14 mouse cellular contexts compared by ENCODE assay signal in genomic region chr4:103324688-103325451, GRCm38 (mm10). TPM values are rescaled to one million over a fixed set of nuclear protein-coding genes. Genes with fewer than 3 reads are reported as not detected.
DNase-seq lines count a peak whose midpoint lies in the region; ATAC-seq and TF ChIP-seq lines count a peak whose summit lies in the region.
"Had no signal": no experiment of that assay in that cellular context is flagged by ENCODE, and none has a peak within 500 bp of the region (broad histone marks: within the 10 kb centered on the region; RNA-seq: fewer than 3 reads in every experiment).

No protein-coding gene starts in this region.

- peak; percentile 92 for ATAC-seq in forebrain, embryonic 13.5 days
- peak; percentile 72 for ATAC-seq in lung, postnatal 0 days
- ATAC-seq in neural tube, embryonic 13.5 days (ENCODE audit: low read depth): peak; percentile 63; the same call in 1 of the 2 replicates
- no peak for ATAC-seq in inflammation-experienced regulatory T-cells, adult 6 months

- peaks cover 14% of the 10 kb centered on the region for H3K4me1 ChIP-seq in forebrain, embryonic 13.5 days
- H3K4me1 ChIP-seq in lung, postnatal 0 days (ENCODE audit: insufficient read depth, low read depth, low read length): no peaks in the 10 kb centered on the region
- peaks cover 5% of the 10 kb centered on the region for H3K4me1 ChIP-seq in neural tube, embryonic 13.5 days (replicated peaks)

- peak overlapping the region; percentile 9; the same call in 1 of the 2 replicates for H3K4me3 ChIP-seq in layer of hippocampus, adult 2 months
- peak overlapping the region; percentile 18; the same call in 1 of the 2 replicates for H3K4me3 ChIP-seq in forebrain, embryonic 13.5 days
- no peak overlapping the region for H3K4me3 ChIP-seq in lung, postnatal 0 days (ENCODE audit: low read depth, low read length)
- H3K4me3 ChIP-seq in neural tube, embryonic 13.5 days: no peak overlapping the region
- H3K4me3 ChIP-seq: myocyte had no signal

- TF ChIP-seq EP300 in lung, postnatal 0 days (IDR thresholded peaks at IDR 0.05): no peak

- no peaks in the 10 kb centered on the region for H3K36me3 ChIP-seq in forebrain, embryonic 13.5 days (ENCODE audit: poor library complexity, severe bottlenecking)
- H3K36me3 ChIP-seq in lung, postnatal 0 days (ENCODE audit: insufficient read depth, low read length): 0 out of 2 replicates have a peak, but pooled peaks cover 4% of the 10 kb centered on the region
- H3K36me3 ChIP-seq in neural tube, embryonic 13.5 days: 0 out of 2 replicates have a peak, but pooled peaks cover 3% of the 10 kb centered on the region

- H3K9ac ChIP-seq in forebrain, embryonic 13.5 days: peak overlapping the region; percentile 34; the same call in 1 of the 2 replicates
- no peak overlapping the region for H3K9ac ChIP-seq in lung, postnatal 0 days (replicated peaks; ENCODE audit: low read depth)
- H3K9ac ChIP-seq in neural tube, embryonic 13.5 days: peak overlapping the region; percentile 41; the same call in 1 of the 2 replicates

- H3K27me3 ChIP-seq in forebrain, embryonic 13.5 days: peaks cover 14% of the 10 kb centered on the region
- H3K27me3 ChIP-seq in lung, postnatal 0 days (replicated peaks; ENCODE audit: insufficient read depth, low read length): no peaks in the 10 kb centered on the region
- no peaks in the 10 kb centered on the region; the same call in 1 of the 2 replicates for H3K27me3 ChIP-seq in neural tube, embryonic 13.5 days

- H3K4me2 ChIP-seq in forebrain, embryonic 13.5 days: peak overlapping the region; percentile 50
- peak overlapping the region; percentile 25; the same call in 1 of the 2 replicates for H3K4me2 ChIP-seq in lung, postnatal 0 days (replicated peaks; ENCODE audit: low read depth, low read length)
- H3K4me2 ChIP-seq in neural tube, embryonic 13.5 days: peak overlapping the region; percentile 49
- H3K4me2 ChIP-seq: liver, embryonic 11.5 days had no signal

- DNase-seq in layer of hippocampus, adult 2 months (ENCODE audit: low spot score in 2 of 2): no peak
- DNase-seq in layer of hippocampus, postnatal 14 days (ENCODE audit: low spot score in 2 of 2): no peak
- DNase-seq in lung, postnatal 0 days (ENCODE audit: low spot score): peak; percentile 54
- no peak for DNase-seq in left cerebral cortex, postnatal 14 days (ENCODE audit: low spot score in 2 of 2)
- DNase-seq in urinary bladder, postnatal 36 days (ENCODE audit: low spot score in 2 of 2): no peak
- DNase-seq: cerebellum, adult 8-10 months; heart, postnatal 4 days had no signal

- no peak for TF ChIP-seq CTCF in layer of hippocampus, adult 2 months (conservative IDR thresholded peaks at IDR 0.05)
- TF ChIP-seq CTCF in lung, postnatal 0 days (IDR thresholded peaks at IDR 0.05): no peak

- 11% methylated on average over 17 of the region's 17 CpGs for WGBS in forebrain, embryonic 13.5 days
- 42% methylated on average over 17 of the region's 17 CpGs for WGBS in lung, postnatal 0 days
- WGBS in neural tube, embryonic 13.5 days: 15% methylated on average over 17 of the region's 17 CpGs

- H3K9me3 ChIP-seq in forebrain, embryonic 13.5 days (replicated peaks): no peaks in the 10 kb centered on the region
- no peaks in the 10 kb centered on the region for H3K9me3 ChIP-seq in lung, postnatal 0 days (ENCODE audit: low read length)
- H3K9me3 ChIP-seq in neural tube, embryonic 13.5 days: no peaks in the 10 kb centered on the region

- intact Hi-C loops in left cerebral cortex, postnatal 14 days (cut with DNase I): no loop called here

- no peak overlapping the region for H3K27ac ChIP-seq in layer of hippocampus, adult 2 months
- peak overlapping the region; percentile 70 for H3K27ac ChIP-seq in forebrain, embryonic 13.5 days
- no peak overlapping the region for H3K27ac ChIP-seq in lung, postnatal 0 days (ENCODE audit: low read length)
- H3K27ac ChIP-seq in neural tube, embryonic 13.5 days (replicated peaks): no peak overlapping the region

RNA-seq across cellular contexts. Expression of gene Oma1, which starts 11.3 kb away (rescaled TPM):
- total RNA-seq in layer of hippocampus, adult 2 months (2021): 10 to 100 TPM in 1 of 2 experiments, 1 to 10 TPM in 1; 8.4 to 10.2 TPM
- total RNA-seq in layer of hippocampus, postnatal 14 days (2021): 1 to 10 TPM; 8.8 to 9.0 TPM
- 9.8 and 10.9 TPM in 2 replicates for polyA plus RNA-seq in forebrain, embryonic 13.5 days (2015; fragmentation: Nextera tagmentation; extraction: Ambion mirVana)
- 20.3 and 20.7 TPM in 2 replicates for polyA plus RNA-seq in lung, postnatal 0 days (2015; fragmentation: Nextera tagmentation; extraction: Ambion mirVana)
- 9.8 and 10.8 TPM in 2 replicates for polyA plus RNA-seq in neural tube, embryonic 13.5 days (2015; fragmentation: Nextera tagmentation; extraction: Ambion mirVana)
- 1 to 10 TPM; 6.1 to 9.5 TPM for total RNA-seq in left cerebral cortex, postnatal 14 days (2021)
- 10 to 100 TPM; 21.6 to 35.0 (median 28.3) TPM for polyA plus RNA-seq in inflammation-experienced regulatory T-cells, adult 6 months (2017; shearing (Covaris generic))

RNA-seq across cellular contexts. Expression of gene 4921539E11Rik, which starts 34.2 kb away (rescaled TPM):
- total RNA-seq in layer of hippocampus, adult 2 months (2021): not detected
- not detected for total RNA-seq in layer of hippocampus, postnatal 14 days (2021)
- not detected in 2 replicates for polyA plus RNA-seq in forebrain, embryonic 13.5 days (2015; fragmentation: Nextera tagmentation; extraction: Ambion mirVana)
- polyA plus RNA-seq in lung, postnatal 0 days (2015; fragmentation: Nextera tagmentation; extraction: Ambion mirVana): not detected in 2 replicates
- polyA plus RNA-seq in neural tube, embryonic 13.5 days (2015; fragmentation: Nextera tagmentation; extraction: Ambion mirVana): not detected in 2 replicates
- total RNA-seq in left cerebral cortex, postnatal 14 days (2021): not detected
- polyA plus RNA-seq in inflammation-experienced regulatory T-cells, adult 6 months (2017; shearing (Covaris generic)): not detected
- total RNA-seq: heart, postnatal 4 days; layer of hippocampus, adult 18-20 months had no signal
- polyA plus RNA-seq: frontal cortex, adult 2 months; liver, embryonic 11.5 days; myocyte had no signal

Comparison
In these comparisons a context has a peak if more than half of its experiments do, and no peak if none do; other contexts are left out.
1. H3K4me3 ChIP-seq: peak in layer of hippocampus, adult 2 months (single experiment) and forebrain, embryonic 13.5 days (single experiment); none in lung, postnatal 0 days (single experiment) and neural tube, embryonic 13.5 days (single experiment).
2. Peak in every context shown above with its lines, with median percentiles within 50 percentile points of each other: H3K4me2 ChIP-seq.